Mouse (Mus musculus) heart, embryonic 16.5 days (tissue): ENCODE measurements at regions not wholly inside any gene's neighbourhood (a gene's known extent, or its start where the extent isn't known, plus 50 kb on each side); places are given as distances from the start of the nearest gene placed in this dataset.

Source experiments
- ATAC-seq: fragments of 200-750 bp; cut with Nextera tagmentation; replicated peaks from 2 replicates; pipeline ENCODE4 v1.8.0; 2017; ENCODE audit warnings: moderate number of reproducible peaks; ENCODE audit not compliant: insufficient read depth, low FRiP score; ENCODE audit errors: extremely low read depth
- H3K27ac ChIP-seq: fragments of 300-500 bp; sonication (generic); 2 replicates; pipeline ENCODE4 v1.5.1; 2014; ENCODE audit warnings: mild to moderate bottlenecking, low read length, control low read depth, moderate library complexity
- H3K27me3 ChIP-seq: fragments of 300-500 bp; sonication (generic); 2 replicates; pipeline ENCODE4 v1.6.1; 2014; ENCODE audit warnings: low read length, mixed read lengths; ENCODE audit not compliant: control insufficient read depth, insufficient read depth
- H3K36me3 ChIP-seq: fragments of 300-500 bp; sonication (generic); 2 replicates; pipeline ENCODE4 v1.6.1; 2014; ENCODE audit not compliant: control insufficient read depth, insufficient read depth
- H3K4me1 ChIP-seq: fragments of 300-500 bp; sonication (generic); 2 replicates; pipeline ENCODE4 v1.6.1; 2014; ENCODE audit warnings: low read length, mixed read lengths; ENCODE audit not compliant: control insufficient read depth, insufficient read depth
- H3K4me2 ChIP-seq: fragments of 300-500 bp; sonication (generic); 2 replicates; pipeline ENCODE4 v1.6.1; 2014; ENCODE audit warnings: low read depth, mild to moderate bottlenecking, control low read depth, low read length
- H3K4me3 ChIP-seq: fragments of 300-500 bp; sonication (generic); 2 replicates; pipeline ENCODE4 v1.5.1; 2014; ENCODE audit warnings: mild to moderate bottlenecking, control low read depth, low read length
- H3K9ac ChIP-seq: fragments of 300-500 bp; sonication (generic); 2 replicates; pipeline ENCODE4 v1.6.1; 2014; ENCODE audit warnings: low read length, control low read depth
- H3K9me3 ChIP-seq: fragments of 300-500 bp; sonication (generic); replicated peaks from 2 replicates; pipeline ENCODE4 v1.6.1; 2016; ENCODE audit warnings: low read length; ENCODE audit not compliant: control insufficient read depth
- WGBS: fragments of 180-500 bp; shearing (Covaris S2); extraction: QIAGEN DNeasy Blood & Tissue Kit; methylation state at CpG from one replicate; pipeline ENCODE4 v1.1.7; 2014; 5-methylcytosine and 5-hydroxymethylcytosine counted together

DNA sequence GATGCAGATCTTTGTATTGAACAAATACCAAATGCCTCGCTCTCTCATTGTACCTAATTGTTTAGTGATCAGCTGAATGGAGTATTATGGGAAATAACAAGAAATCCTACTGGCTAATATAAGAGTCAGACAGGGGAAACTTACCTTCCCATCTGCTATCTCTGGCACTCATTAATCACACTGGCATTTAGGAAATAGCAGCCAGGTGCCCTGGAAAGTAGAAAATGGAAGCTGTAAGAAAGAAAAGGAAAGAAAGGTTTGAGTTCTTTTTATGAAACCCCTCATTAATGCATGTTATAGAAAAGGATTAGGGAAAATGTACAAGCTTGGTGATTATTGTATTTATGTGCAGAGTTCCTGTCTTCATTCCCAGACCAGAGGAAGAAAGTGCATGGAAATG lies 126.5 kb upstream of the Gap43 start:
- no peak for ATAC-seq
- Histone ChIP-seq H3K9me3 (no peaks in the 10 kb centered on the region), H3K27me3 (no peaks in the 10 kb centered on the region), H3K4me2 (no peak overlapping the region), H3K9ac (no peak overlapping the region), H3K36me3 (no peaks in the 10 kb centered on the region), H3K27ac (no peak overlapping the region), H3K4me1 (no peaks in the 10 kb centered on the region), H3K4me3 (no peak overlapping the region)
- 81% methylated on average over 1 of the region's 1 CpGs for WGBS

DNA sequence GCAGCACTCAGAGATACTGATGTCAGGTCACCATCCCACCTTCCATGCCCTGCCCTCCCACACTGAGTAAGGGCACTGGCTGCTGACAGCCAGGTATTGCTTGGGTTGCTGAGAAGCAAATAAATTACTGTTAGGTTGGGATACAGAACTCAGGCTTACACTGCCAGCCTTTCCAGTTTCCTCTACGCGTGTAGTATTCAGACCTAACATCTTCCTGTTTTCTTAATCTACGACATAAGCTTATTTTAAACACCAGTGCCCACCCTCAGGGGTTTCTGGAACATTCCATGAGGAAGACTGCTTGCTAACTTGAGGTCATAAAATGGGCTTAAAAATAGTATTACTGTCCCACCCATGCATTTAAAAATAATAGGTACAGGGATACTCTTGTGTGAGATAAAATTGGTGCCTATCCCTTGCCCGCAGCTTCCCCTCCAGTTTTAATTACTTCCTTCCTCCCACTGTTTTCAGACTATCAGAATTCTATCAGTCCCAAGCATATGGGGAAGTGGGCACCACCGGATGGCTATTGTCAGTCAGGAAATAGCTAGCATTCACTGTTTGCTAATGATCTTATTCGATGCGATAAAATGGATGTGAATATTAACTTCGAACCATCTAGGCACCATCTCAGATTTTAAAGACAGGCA lies 116.0 kb upstream of the Gap43 start:
- 0 out of 2 replicates have a peak, but pooled peaks cover 2% of the 10 kb centered on the region for H3K4me1 ChIP-seq
- peak overlapping the region; percentile 65 for H3K27ac ChIP-seq
- ATAC-seq: no peak
- H3K9me3 ChIP-seq: no peaks in the 10 kb centered on the region
- no peak overlapping the region for H3K9ac ChIP-seq
- 68% methylated on average over 8 of the region's 8 CpGs for WGBS
- H3K36me3 ChIP-seq: no peaks in the 10 kb centered on the region
- no peak overlapping the region for H3K4me3 ChIP-seq
- H3K4me2 ChIP-seq: no peak overlapping the region
- H3K27me3 ChIP-seq: no peaks in the 10 kb centered on the region

DNA sequence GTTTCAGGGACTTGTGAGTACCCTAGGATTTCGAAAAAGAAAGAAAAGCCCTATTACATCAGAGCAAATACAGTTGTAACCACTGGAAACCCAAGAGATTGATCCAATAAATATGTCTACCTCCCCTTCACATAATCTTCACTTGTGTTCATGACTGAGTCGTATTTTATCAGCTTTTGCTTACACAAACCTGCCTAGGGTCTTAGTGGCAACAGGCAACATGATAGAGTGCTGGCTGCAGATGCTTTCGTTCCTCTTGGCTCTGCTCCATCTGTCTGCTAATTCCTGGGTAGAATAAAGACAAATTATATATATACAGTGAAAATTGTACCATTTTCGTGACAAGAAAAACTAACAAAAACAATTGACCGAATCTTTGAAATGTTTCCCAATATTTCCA lies 112.9 kb upstream of the Gap43 start:
- Histone ChIP-seq H3K36me3 (no peaks in the 10 kb centered on the region), H3K27me3 (no peaks in the 10 kb centered on the region), H3K27ac (no peak overlapping the region), H3K4me3 (no peak overlapping the region), H3K4me2 (no peak overlapping the region), H3K9ac (no peak overlapping the region), H3K9me3 (0 out of 2 replicates have a peak, but pooled peaks cover 5% of the 10 kb centered on the region), H3K4me1 (no peaks in the 10 kb centered on the region)
- no peak for ATAC-seq
- WGBS: 55% methylated on average over 5 of the region's 5 CpGs

DNA sequence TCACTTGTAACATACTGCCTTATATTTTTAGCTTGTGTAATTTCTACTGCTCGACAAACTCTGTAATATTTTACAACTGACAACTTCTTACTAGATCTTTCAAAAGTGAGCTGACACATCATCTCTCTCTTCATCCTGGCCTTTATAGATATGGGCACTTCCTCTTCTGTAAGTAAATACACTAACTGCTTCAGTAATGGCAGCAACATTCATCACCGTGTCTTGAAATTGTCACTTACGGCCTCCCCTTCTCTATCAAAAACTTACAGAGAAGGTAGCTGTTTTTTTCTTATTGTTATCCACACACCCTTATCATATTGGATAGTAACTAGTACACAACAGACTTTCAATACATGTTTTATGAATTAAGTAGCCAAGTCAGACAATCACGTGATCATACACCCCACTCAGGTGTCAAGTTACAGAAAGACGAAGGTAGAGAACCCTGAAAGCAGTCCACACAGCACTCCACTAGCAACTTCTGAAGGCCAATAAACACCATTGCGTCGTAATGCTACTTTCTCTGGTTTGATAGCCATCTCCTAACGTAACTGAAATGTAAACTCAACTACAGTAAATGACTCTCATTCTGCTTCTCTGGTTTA lies 109.5 kb upstream of the Gap43 start:
- 83% methylated on average over 8 of the region's 8 CpGs for WGBS
- no peaks in the 10 kb centered on the region for H3K36me3 ChIP-seq

DNA sequence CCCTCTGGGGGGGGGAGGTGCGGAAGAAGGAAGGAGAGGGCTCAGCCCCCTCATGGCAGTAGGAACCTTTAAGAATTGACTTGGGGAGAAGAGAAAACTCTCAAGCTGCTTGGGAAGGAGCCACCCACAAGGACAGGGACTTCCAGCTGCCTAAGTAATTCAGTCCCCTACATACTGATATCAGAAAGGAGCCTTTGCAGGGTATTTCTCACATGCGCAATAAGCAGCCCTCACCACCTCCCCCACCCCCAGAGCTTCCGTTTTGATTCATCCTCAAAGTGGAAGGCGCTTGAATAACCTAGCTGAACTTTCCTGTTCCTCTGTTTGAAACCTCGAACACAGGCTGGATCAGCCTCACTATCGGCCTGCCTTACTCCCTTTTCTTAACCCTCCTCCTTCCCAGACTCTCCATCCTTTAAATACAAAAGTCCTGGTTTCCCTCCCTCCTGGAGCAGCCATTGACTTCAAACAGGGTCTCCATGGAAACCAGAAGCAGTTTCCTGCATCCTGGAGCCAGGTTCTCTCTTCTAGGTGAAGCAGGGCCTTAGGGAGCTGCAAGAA lies 104.5 kb upstream of the Gap43 start:
- Histone ChIP-seq H3K9me3 (0 out of 2 replicates have a peak, but pooled peaks cover 5% of the 10 kb centered on the region), H3K27ac (peak overlapping the region; percentile 23; the same call in 1 of the 2 replicates), H3K36me3 (no peaks in the 10 kb centered on the region), H3K27me3 (no peaks in the 10 kb centered on the region), H3K4me3 (peak overlapping the region; percentile 19; the same call in 1 of the 2 replicates), H3K4me2 (peak overlapping the region; percentile 52), H3K4me1 (peaks cover 10% of the 10 kb centered on the region), H3K9ac (0 out of 2 replicates have a peak overlapping the region, but pooled peaks have one; percentile 15)
- ATAC-seq: peak; percentile 14; the same call in 1 of the 2 replicates
- 24% methylated on average over 6 of the region's 6 CpGs for WGBS

More for the DNA sequence above, 109.5 kb upstream of the Gap43 start:
- Histone ChIP-seq H3K27ac (no peak overlapping the region), H3K4me3 (no peak overlapping the region), H3K9me3 (0 out of 2 replicates have a peak, but pooled peaks cover 5% of the 10 kb centered on the region), H3K4me1 (no peaks in the 10 kb centered on the region; the same call in 1 of the 2 replicates), H3K27me3 (no peaks in the 10 kb centered on the region), H3K4me2 (no peak overlapping the region), H3K9ac (no peak overlapping the region)
- no peak for ATAC-seq

DNA sequence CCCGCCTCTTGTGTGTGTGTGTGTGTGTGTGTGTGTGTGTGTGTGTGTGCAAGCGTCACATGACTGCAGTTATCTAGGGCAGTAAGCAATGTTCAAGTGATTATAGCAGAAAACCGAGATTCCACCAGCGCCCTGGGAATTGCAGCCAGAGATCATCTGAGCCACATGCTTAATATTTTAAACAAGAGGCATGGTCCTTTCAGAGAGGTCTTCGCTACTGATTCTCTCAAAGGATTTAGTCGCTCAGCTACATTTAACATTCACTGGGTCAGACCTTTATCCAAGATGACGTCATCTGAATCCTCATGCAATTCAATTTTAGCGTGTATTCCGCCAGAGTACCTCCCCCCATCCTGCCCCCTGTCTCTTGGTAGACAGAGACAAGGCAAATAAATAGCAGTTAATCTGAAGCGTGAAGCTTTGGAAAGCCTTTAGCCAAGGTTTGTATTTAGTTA lies 104.0 kb upstream of the Gap43 start:
- H3K27ac ChIP-seq: peak overlapping the region; percentile 23; the same call in 1 of the 2 replicates
- H3K9me3 ChIP-seq: 0 out of 2 replicates have a peak, but pooled peaks cover 5% of the 10 kb centered on the region
- peak overlapping the region; percentile 52 for H3K4me2 ChIP-seq
- H3K9ac ChIP-seq: 0 out of 2 replicates have a peak overlapping the region, but pooled peaks have one; percentile 15
- ATAC-seq: 0 out of 2 replicates have a peak, but pooled peaks have one; percentile 39
- H3K4me3 ChIP-seq: peak overlapping the region; percentile 19; the same call in 1 of the 2 replicates
- H3K27me3 ChIP-seq: no peaks in the 10 kb centered on the region
- no peaks in the 10 kb centered on the region for H3K36me3 ChIP-seq
- WGBS: 38% methylated on average over 10 of the region's 10 CpGs
- H3K4me1 ChIP-seq: peaks cover 10% of the 10 kb centered on the region

DNA sequence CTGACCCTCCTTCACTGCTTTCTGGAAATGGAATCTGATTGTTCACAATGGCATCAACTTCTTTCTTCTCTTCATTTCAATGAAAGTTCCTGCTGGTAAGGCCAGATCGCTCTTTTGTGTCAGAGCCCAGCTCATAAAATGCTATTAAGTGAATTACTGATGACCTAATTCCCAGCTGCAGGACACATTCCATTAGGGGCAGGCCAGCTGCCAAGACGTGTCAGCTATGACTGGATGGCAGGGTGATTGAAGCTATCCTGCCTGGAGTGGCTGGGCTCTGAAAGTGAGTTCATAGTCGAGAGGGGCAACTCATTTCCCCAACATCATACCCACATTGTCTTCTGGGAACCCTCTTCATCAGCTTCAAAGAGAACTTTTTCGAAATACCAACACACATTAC lies 100.4 kb upstream of the Gap43 start:
- H3K4me2 ChIP-seq: no peak overlapping the region
- 25% methylated on average over 4 of the region's 4 CpGs for WGBS
- ATAC-seq: peak; percentile 82
- no peaks in the 10 kb centered on the region for H3K27me3 ChIP-seq
- no peaks in the 10 kb centered on the region for H3K9me3 ChIP-seq
- H3K4me1 ChIP-seq: peaks cover 10% of the 10 kb centered on the region
- no peak overlapping the region for H3K9ac ChIP-seq
- no peaks in the 10 kb centered on the region for H3K36me3 ChIP-seq
- H3K27ac ChIP-seq: no peak overlapping the region
- no peak overlapping the region for H3K4me3 ChIP-seq

DNA sequence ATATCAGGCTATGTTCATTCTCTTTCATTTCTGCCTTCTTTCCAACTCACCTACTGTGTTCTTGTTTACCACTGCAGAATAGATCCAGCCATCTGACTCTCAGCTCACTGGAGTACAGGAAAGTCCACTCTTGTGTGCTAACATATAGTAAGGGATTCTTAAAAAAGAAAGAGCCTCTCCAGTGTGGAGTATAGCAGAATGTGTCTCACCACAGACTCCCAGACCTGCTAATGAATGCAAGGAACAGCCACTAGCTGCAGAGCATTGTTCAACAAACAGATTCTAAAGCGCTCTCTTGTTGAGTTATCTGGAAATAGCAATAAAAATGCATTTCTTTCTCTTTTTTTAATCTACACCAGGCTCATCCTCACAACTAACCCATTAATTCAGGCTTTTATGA lies 91.1 kb upstream of the Gap43 start:
- no peak overlapping the region for H3K27ac ChIP-seq
- no peaks in the 10 kb centered on the region for H3K4me1 ChIP-seq
- no peaks in the 10 kb centered on the region for H3K9me3 ChIP-seq
- H3K36me3 ChIP-seq: no peaks in the 10 kb centered on the region
- 91% methylated on average over 1 of the region's 1 CpGs for WGBS
- H3K27me3 ChIP-seq: no peaks in the 10 kb centered on the region
- no peak overlapping the region for H3K4me2 ChIP-seq
- no peak overlapping the region for H3K4me3 ChIP-seq
- H3K9ac ChIP-seq: no peak overlapping the region
- ATAC-seq: no peak

DNA sequence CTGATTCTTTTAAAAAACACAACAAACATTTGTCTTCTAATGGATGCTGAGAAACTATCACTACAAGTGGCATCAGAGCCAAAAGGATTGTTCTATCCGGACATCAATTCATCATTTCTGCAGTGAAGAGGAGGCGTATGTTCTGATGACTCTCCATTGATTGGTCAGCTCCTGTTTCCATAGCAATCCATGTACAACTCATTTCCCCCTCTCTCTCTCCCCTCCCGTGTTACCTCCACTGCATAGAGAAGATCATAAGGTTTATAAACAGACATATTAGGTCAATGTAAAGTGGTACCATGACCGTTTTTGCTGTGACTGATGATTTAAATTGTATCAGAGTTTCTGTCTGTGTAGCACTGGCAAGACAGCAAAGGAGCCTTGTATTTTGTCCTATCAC lies 76.2 kb upstream of the Gap43 start:
- Histone ChIP-seq H3K9me3 (no peaks in the 10 kb centered on the region), H3K4me1 (no peaks in the 10 kb centered on the region), H3K4me3 (no peak overlapping the region), H3K9ac (no peak overlapping the region), H3K27me3 (no peaks in the 10 kb centered on the region), H3K27ac (no peak overlapping the region), H3K36me3 (no peaks in the 10 kb centered on the region), H3K4me2 (no peak overlapping the region)
- WGBS: 72% methylated on average over 4 of the region's 4 CpGs
- ATAC-seq: no peak
